Mouse (Mus musculus): ENCODE data around the gene Dapp1. TPM values are rescaled to one million over a fixed set of nuclear protein-coding genes. Genes with fewer than 3 reads are reported as not detected.
"Not testable (repeated sequence)": the region's sequence is repeated elsewhere in the genome, so short reads cannot be mapped to it uniquely, and the experiment has no call there.

Gene Dapp1
- total RNA-seq, 2 experiments from 2014 or later = 7.6 to 7.8 TPM

DNA sequence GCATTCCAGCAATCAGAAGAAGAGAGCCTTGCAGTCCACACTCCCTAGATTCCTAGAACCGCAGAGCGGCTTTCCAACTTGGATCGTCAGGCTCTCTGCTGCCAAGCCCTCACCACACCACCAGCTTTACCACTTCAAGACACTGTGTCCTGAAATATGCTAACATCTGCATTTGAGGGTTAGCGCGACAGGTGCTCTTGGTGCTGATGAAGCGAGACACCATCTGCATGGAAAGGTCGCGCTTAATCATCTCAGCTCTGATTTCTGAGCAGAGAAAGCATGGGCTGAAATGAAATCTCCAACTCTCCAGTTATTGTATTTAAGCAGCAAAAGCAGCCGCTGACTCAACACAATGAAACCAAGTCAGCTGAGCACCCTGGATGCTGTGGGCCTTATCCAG is 8.1 kb upstream of the Dapp1 start:
- DNase-seq = no peak

- DNase-seq = no peak
Observed at GRCm38 (mm10) chr3:137980435-137981381, 637 bp downstream of the Dapp1 start.

GRCm38 (mm10) chr3:137978233-137978632 is 3.1 kb downstream of the Dapp1 start:
- DNase-seq = no peak

DNA sequence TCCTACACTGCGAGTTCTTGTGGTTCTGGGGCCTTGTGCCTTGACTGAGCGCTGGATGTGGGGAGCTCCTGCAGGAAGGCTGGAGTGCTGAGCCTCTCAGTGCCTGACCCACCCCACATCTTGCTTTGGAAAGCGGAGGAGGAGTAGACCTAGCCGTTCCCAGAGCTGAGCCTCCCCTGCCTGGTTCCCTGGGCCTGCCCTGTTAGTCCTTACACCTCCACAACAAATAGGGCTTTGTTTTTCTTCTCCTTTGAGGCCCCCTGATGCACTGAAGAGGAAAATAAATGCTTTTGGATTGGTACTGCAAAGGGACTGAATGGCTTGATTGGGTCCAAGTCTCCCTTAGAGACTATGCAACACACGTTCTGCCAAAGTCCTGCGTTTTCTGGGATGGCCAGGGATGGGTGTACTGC is 3.7 kb downstream of the Dapp1 start:
- DNase-seq = no peak

- DNase-seq = no peak
Observed at GRCm38 (mm10) chr3:137976943-137977628, 4.3 kb downstream of the Dapp1 start.

DNA sequence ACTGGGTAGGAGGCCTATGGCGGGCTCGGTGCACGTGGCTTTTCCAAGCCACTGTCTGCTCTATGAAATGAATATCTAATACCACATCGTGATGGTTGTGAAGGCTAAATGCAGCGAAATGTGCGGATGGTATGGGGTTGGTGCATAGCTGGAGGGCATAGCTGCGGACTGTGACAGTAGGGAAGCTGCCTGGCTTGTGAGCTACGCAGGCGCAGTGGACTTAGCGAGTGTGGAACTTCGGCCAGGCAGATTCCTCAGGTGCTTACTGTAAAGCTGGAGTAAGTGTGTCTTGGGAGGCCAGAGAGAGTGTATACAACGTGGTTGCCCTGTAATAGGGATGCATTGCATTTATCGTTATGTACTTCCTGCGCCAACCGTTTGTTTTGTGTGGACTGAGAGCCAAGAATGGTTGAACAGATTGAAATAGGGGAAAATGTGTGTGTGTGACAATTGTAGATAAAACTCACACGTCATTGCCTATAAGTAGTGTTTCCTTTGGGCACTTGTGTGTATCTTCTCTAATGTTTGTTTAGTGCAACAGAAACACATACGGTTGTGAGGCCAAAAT is 5.4 kb downstream of the Dapp1 start:
- DNase-seq = no peak

DNA sequence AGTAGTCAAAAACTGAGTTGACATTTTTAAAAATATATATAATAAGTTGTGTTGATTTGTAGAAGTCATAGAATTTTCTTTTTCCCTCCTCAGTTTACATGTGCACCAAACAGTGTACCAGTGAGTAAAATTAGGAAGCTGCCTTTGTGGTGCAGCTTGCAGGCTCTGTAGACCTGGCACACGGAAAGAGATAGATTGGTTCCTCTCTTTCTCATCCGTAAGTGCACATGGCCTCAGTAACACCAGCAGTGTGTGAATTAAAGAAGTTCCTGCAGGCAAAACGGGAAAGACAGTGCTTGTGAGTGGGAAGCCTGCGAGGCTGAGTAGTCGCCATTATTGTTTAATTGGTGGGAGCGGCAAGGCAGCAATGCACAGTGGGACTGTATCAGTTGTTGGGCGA is 5.9 kb downstream of the Dapp1 start:
- DNase-seq = no peak

DNA sequence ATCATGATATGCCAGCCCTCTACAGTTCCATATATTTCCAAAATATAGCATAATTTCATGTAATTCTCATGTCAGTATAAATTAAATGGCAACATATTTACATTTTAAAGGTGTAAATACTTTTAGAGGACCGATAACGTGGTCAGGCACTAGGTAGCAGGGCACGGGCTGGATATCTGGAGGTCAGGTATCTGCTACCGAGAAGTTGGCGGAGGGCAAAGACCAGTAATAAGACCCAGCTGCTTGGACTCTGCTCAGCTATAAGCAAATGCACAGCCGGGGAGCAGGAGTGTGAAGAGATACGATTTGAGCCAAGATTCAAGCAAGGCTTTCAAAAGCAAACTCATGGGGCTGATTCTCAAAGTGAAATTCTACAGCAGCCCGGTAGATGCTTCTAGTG is 7.0 kb downstream of the Dapp1 start:
- no peak for DNase-seq

DNA sequence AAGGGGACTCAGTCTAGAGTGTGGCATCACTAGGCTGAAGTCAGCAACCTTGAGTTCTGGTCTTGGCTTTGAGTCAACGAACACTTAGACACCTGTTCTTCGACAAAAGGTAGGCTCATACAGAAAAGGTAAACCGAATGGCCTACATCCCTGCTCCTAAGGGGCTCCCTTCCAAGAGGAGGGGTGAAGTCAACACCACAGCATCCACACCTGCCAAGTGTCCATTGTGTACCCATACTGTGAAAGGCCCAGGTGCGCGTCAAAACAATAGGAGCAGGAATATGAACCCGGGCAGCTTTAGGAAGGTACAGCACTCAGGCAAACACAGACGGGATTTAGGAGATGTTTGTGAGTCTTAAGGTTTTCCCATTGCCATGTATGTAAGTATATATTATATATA is 8.4 kb downstream of the Dapp1 start:
- no peak for DNase-seq

- no peak for DNase-seq
Observed at GRCm38 (mm10) chr3:137972224-137972623, 9.1 kb downstream of the Dapp1 start.

DNA sequence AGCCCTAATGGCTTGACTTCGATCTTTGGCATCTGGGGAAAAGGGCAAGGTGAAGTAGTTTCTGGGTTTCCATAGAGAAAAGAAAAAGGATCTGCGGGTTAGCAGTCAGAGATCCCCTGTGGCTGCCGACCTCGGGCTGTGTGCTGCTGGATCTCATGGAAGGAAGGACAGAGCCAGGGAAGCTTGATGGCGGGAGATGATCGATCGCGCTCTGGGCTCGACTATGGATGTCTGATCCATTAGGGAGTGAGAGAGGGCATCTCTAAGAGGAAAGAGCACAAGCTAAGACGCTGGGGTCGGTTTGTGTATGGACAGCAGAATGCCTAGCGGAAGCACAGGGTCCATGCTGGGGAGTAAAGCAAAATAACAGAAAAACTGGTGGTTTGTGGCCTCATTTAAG is 11.4 kb downstream of the Dapp1 start:
- DNase-seq = peak; percentile 45

GRCm38 (mm10) chr3:137968820-137969486 is 12.4 kb downstream of the Dapp1 start:
- DNase-seq = no peak

- DNase-seq = no peak
Observed at GRCm38 (mm10) chr3:137968105-137968819, 13.1 kb downstream of the Dapp1 start.

GRCm38 (mm10) chr3:137964014-137964413 is 17.3 kb downstream of the Dapp1 start:
- not testable (repeated sequence) for DNase-seq

- no peak for DNase-seq
Observed at GRCm38 (mm10) chr3:137963508-137963907, 17.8 kb downstream of the Dapp1 start.

- DNase-seq = no peak
Observed at GRCm38 (mm10) chr3:137961736-137962385, 19.5 kb downstream of the Dapp1 start.

- DNase-seq = no peak
Observed at GRCm38 (mm10) chr3:137959456-137959855, 21.9 kb downstream of the Dapp1 start.

DNA sequence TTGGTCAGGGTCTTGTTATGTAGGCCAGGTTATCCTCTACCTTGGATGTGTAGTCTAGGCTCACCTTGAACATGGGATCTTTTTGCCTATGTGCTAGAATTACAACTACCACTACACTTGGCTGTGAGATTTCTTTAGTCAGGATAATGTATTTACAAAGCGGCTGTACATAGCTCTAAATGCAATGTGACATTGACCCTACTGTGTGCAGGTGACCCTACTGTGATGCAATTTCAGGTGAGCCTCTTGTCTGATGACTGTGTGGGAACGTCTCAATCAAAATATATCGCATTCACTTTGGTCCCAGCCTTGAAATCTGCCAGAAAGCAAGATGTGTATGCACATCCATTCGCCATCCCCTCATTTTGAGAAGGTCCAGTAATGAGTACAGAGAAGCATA is 23.0 kb downstream of the Dapp1 start:
- no peak for DNase-seq

DNA sequence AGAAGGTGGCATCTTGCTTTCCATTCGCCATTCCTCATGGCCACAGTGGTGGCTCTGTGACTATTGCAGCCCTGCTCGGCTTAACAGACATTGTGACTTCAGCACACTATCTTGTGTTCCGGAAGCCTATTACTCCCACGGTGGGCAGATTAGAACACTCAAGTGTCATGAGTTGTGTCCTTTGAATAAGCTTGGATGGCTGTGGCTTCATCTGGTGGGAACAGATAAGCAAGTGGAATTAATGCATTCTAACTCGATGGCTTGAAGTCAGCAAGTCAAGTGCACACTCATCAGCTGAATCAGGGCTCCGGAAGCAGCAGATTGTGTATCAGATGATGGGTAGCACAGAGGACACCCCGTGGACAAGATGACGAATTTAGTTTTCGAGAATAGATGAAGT is 23.5 kb downstream of the Dapp1 start:
- no peak for DNase-seq

- no peak for DNase-seq
Observed at GRCm38 (mm10) chr3:137955560-137956081, 25.7 kb downstream of the Dapp1 start.

GRCm38 (mm10) chr3:137954256-137954916 is 27.0 kb downstream of the Dapp1 start:
- DNase-seq = no peak
